ENCODE assay signal across 25 mouse cellular contexts in the genomic region with DNA sequence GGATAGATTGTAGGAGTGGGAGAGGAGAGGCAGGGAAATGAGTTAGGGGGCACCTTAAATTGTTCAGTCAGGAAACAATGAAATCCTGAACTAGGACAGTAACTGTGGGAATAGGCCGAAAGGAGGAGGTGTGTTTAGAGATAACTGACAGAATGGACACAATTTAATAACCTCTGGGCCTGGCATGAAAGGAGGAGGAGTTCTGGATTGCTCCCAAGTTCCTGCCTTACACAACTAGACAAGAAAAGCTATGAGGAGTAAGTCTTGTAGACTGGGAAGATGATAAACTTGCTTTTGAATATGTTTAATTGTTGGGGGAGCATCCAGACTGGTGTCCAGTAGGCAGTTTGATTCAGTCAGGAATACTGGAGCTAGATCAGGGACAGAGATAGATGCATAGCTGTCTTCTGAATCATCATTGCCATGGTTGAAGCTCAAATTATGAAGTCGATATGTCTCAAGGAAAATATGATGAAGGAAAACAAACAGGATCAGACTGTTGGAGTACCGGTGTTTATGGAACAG.
"Had no signal": no experiment of that assay in that cellular context is flagged by ENCODE, and none has a peak within 500 bp of the region (broad histone marks: within the 10 kb centered on the region; RNA-seq: fewer than 3 reads in every experiment).

No protein-coding gene starts in this region.

- H3K36me3 ChIP-seq: limb, embryonic 10.5 days; limb, embryonic 13.5 days; neural tube, embryonic 12.5 days; neural tube, embryonic 15.5 days had no signal

- ATAC-seq: liver, postnatal 0 days had no signal

- H3K27ac ChIP-seq: kidney, postnatal 0 days; layer of hippocampus, adult 2 months; limb, embryonic 10.5 days; limb, embryonic 13.5 days; liver, embryonic 14.5 days; neural tube, embryonic 12.5 days; neural tube, embryonic 15.5 days; stomach, postnatal 0 days had no signal

- H3K9ac ChIP-seq: limb, embryonic 13.5 days; liver, embryonic 14.5 days; liver, postnatal 0 days; lung, embryonic 14.5 days; neural tube, embryonic 12.5 days; neural tube, embryonic 15.5 days had no signal

- H3K4me1 ChIP-seq: limb, embryonic 10.5 days; limb, embryonic 13.5 days; neural tube, embryonic 12.5 days; neural tube, embryonic 15.5 days had no signal

- H3K27me3 ChIP-seq: limb, embryonic 13.5 days; neural tube, embryonic 12.5 days; neural tube, embryonic 15.5 days had no signal

- H3K4me3 ChIP-seq: layer of hippocampus, adult 2 months; limb, embryonic 10.5 days; limb, embryonic 13.5 days; neural tube, embryonic 12.5 days; neural tube, embryonic 15.5 days had no signal

- DNase-seq: kidney, adult 18-20 months; kidney, adult 9 months; kidney, postnatal 25 days; layer of hippocampus, adult 9-11 months; liver; liver, postnatal 0 days; lung, embryonic 14.5 days; lung, postnatal 14 days; lung, postnatal 4 days; midbrain, embryonic 14.5 days; right cerebral cortex, adult 18-20 months; right cerebral cortex, postnatal 14 days; right cerebral cortex, postnatal 4 days; thymus, adult 18-20 months; thymus, postnatal 14 days; thymus, postnatal 4 days had no signal

- H3K4me2 ChIP-seq: limb, embryonic 13.5 days; lung, embryonic 14.5 days; midbrain, embryonic 11.5 days; neural tube, embryonic 12.5 days; neural tube, embryonic 15.5 days had no signal

- H3K9me3 ChIP-seq: limb, embryonic 10.5 days; limb, embryonic 13.5 days; neural tube, embryonic 12.5 days; neural tube, embryonic 15.5 days had no signal
